Mouse (Mus musculus) heart, adult 11 months (tissue): ENCODE results near the gene Tbx3.

Source experiments
- DNase-seq: peaks from one replicate; pipeline ENCODE4 v3.0.0; 2022

The Tbx3 gene

GRCm38 (mm10) chr5:119662731-119663130 is 7.7 kb upstream of the Tbx3 start:
- DNase-seq: no peak

- no peak for DNase-seq
Measured at GRCm38 (mm10) chr5:119663241-119663640, 7.2 kb upstream of the Tbx3 start.

DNA sequence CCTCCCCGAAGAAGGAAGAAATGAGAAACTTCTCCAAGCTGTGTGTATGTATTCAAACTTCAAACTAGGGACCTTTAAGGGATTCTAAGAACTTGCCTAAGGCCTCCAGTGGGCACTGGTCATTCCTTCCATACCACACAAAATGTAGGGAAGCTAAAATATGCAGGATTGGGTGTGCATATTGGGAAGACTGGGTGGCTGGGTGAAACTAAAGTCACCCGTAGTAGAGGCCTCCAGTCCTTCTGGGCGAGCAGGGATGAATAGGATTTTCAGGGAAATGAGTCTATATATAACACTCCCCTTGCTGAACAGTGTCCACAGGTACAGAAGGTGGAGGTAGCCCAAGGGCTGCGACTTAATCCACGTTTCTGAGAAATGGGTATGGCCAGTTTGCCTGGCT is 6.7 kb upstream of the Tbx3 start:
- DNase-seq: no peak

GRCm38 (mm10) chr5:119665739-119666138 is 4.7 kb upstream of the Tbx3 start:
- DNase-seq: no peak

DNA sequence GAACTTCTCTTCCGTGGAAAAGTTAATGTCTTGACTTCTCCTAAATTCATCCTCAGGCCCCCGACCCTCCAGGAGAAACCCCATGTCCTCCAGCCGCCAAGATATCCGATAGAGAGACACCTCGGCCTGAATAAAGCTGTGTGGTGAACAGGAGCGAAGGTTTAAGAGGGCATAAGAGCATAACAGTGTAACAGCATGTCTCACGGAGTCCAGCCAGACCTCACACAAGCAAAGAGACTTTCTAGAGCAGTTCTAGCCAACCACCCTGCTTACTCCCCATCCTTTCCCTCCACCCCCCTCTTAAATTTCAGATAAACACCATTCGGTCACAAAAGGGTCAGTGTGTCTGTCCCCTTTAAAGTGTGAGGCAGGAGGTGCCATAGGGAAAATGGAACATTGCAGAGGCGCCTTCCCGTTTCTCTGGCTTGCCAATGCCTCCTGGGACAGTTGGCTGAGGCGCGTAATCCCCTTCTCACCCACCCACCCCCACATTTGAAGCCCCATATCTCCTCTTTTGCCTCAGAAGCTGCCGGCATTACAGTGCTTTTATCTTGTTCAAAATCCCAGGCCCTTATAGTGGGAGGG is 3.0 kb upstream of the Tbx3 start:
- no peak for DNase-seq

DNA sequence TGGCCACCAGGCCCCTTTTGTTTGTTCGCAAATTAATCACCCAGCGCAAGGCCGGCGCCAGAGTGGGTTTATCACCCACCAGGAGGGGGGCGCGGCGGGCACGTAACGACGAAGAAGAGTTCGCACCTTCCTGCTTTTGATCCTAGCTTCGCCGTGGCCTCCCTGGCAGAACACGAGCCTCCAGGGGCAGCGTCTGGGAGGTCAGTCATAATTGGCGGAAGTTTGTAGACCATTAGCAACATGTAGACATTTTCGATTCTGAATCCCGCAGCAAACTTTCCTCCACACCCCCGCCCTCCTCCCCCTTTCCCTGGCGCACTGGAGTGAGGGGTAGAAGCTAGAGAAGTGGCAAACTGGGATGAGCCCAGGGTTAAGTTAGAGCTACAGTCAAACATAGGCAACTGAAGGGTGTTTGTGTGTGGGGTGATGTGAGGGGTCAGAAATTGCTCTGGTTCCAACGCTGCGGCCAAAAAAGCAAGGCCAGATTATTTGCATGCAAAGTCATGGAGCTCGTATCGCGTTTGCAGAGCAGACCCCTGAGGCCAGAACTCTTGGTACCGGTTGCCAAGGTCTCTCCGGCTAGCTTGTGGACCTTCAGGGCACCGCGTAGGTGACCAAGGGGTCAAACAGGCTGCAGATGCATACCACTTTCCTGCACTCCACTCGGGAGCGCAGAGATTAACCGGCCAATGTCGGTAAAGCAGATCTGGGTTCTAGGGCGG is 2.1 kb upstream of the Tbx3 start:
- no peak for DNase-seq

DNA sequence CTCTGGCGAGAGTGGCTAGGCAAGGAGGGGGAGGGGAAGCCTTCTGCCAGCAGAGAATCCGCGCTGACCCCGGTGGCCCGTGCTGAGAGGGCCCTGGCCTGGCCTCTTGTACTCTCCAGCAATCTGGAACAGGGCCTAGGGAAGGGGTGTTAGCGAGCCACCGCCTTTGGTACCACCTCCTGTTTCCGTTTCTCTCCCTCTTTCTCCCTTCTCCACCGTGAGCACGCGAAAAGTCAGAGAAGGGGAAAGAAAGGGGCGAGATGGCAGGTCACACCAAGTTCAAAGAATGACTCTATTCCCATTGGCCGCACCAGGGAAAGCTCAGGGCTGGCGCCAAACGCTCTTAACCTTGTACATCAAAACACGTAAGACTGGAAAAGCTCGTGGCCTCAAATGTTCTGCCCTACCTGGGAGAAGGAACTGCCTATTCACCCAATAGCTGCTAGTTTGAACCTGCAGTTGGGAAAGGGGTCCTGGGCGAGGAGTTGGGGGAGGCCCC is 1.5 kb upstream of the Tbx3 start:
- DNase-seq: no peak

- DNase-seq: peak; percentile 94
Measured at GRCm38 (mm10) chr5:119669741-119670565, 516 bp upstream of the Tbx3 start.

DNA sequence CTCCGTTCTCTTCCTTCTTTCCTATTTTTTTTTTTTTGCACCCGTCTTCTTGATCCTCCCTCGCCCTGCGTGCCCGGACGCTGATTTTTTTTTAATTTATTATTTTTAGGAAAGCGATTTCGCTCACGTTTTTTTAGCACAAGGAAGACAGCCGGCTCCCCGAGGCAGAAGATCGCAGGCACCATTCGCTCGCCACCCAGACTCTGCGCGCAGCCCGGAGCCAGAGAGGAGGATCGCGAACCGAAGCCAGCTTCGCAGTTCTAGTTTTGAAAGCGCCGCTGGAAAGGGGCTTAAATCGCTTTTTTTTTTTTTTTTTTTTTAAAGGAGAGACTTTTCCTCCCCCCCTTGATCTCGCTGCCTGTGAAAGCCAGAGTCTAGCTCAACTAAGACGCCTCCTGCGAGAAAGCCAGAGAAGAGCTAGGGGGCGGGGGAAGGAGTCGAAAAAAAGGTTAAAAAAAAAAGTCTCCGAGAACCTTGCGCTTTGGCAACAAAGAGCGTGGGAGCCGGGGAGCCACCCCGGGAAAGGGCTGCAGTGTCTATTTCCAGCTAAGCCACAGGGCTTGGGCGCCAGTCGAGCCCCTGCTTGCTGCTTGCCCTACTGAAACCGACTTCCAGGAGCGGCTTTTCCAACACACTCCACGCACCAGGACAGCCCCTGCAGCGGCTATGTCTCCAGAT is 794 bp downstream of the Tbx3 start:
- peak; percentile 94 for DNase-seq

- DNase-seq: peak; percentile 95
Measured at GRCm38 (mm10) chr5:119671965-119672347, 1.5 kb downstream of the Tbx3 start.

DNA sequence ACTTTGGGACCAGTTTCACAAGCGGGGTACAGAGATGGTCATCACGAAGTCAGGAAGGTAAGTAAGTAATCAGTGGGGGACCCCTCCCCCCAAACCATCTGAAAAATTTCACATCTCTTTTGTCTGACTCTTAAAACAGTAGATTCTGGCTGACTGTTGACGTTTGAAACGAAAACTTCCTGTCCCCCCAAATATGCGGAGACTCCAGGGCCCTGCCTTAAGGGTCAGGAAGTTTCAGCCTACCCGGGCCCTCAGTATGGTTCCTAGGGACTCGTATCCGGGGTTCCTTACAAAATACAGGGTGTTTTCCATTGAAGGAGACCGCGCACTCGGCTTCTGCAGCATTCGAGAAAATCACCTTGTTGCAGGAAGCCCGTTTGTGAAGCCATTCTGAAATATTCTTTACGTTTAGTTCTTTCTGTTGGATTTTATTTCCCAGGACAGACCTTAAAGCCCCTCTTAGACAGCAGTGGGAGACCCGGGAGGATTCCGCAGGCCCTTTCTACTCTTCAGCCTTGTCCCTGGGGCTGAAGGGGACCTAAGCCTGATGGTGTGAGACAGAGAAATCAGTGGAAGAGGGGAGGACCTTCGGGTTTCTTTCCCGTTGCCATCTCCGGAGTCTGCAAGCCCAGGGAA is 2.0 kb downstream of the Tbx3 start:
- no peak for DNase-seq

DNA sequence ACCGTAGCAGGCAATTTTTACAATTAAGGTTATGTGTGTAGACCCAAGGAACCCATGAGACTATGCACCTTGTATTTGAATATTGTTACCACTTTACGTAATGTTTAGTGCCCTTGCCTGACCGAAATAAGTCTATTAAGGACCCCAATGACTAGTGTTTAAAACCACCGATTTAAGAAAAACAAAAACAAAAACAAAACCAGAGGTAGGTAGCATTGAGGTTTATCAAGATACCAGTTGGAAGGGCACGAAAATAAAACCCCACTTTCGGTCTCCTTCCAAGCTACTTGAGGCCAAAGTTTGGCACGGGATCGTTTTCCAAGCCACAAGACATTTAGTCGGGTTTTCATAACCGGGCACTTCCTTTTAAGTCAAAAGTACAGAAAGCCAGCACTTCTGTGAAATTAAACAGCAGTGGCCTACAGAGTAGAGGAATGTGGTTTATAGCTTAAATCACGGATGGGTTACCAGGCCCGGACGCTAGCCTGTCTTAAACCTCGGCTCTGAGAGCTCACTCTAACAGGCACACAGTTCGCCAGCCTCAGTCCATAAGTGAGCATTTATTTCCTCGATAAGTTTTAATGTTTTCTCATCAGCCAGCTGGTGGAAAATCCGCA is 2.6 kb downstream of the Tbx3 start:
- no peak for DNase-seq

GRCm38 (mm10) chr5:119673716-119674605 is 3.5 kb downstream of the Tbx3 start:
- DNase-seq: no peak

DNA sequence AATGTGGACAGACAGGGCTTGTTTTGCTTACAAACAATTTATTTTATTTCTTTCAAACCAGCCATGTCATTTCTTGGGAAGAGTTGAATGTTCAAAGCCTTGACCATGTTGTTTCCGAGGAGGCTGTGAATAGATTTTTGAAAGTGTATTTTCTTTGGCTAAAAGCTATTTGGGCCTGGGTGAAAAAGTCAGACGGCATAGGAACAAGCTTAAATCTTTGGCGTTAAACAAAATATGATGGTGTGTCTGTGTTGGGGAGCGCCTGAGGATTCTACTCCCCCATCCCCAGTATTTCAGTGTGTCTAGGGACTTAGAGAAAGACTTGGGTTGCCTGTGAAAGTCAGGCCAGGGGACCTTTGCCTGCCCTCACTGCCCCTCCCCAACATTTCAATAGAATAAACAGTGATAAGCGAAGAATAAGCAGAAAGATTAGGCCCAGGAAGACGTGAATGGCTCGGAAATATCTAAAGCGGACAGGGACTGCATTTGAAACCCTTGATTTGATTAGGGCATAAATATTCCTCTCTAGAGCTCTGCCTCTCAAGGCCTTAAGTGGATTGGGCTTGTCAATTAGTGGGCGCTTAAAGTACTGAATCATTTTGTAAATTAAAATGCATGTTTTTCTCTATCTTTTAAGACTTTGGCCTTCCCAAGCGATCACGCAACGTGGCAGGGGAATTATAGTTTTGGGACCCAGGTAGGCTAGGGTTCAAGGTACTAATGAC is 4.3 kb downstream of the Tbx3 start:
- no peak for DNase-seq

DNA sequence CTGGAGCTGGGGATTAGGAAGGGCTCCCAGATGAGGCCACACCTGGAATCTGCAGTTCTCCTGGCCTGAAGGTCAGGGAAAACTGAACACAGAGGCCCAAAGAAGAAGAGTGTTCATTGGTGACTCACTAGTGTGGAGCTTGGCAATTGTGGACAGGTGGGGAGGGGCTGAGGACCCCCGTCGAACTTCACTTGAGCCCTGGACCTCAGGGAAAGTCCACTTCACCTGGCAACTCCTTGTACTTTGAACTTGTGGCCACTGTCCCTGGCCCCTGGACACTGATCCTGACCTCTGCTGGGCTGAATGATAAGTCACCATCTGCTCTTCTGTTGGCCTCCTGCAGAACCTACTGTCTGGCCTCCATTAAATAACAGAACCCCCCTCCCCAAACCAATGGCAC is 5.8 kb downstream of the Tbx3 start:
- DNase-seq: no peak

DNA sequence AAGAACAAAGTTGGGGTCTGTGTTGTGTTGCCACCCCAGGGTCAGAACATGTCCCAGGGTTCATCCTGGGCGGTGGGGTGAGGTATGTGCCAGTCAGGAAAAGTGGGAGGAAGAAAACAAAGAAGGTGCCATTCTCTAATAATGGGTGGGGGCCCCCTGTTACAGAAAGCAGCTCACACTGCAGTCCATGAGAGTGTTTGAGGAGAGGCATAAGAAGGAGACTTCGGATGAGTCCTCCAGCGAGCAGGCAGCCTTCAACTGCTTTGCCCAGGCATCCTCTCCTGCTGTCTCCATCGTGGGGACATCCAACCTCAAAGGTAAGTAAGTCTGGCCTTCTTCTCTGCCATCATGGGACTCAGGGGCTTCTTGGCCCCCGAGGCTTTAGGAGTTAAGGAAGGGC is 8.0 kb downstream of the Tbx3 start:
- DNase-seq: peak; percentile 85

- no peak for DNase-seq
Measured at GRCm38 (mm10) chr5:119679084-119679483, 8.6 kb downstream of the Tbx3 start.

- DNase-seq: no peak
Measured at GRCm38 (mm10) chr5:119679614-119680328, 9.3 kb downstream of the Tbx3 start.

DNA sequence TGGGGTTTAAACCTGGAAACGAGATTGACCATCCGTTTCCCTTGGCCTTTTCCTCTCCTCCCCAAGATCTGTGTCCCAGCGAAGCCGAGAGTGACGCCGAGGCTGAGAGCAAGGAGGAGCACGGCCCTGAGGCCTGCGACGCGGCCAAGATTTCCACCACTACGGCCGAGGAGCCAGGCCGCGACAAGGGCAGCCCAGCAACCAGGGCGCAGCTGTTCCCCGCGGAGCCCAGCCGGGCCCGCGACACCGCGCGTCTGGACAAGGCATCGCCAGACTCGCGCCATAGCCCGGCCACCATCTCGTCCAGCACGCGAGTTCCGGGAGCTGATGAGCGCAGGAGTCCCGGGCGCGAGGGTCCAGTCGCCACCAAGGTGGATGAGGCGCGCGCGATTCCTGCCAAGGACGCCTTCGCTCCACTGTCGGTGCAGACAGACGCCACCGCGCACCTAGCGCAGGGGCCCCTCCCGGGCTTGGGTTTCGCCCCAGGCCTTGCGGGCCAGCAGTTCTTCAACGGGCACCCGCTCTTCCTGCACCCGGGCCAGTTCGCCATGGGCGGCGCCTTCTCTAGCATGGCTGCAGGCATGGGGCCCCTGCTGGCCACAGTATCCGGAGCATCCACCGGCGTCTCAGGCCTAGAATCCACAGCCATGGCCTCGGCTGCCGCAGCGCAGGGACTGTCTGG is 10.0 kb downstream of the Tbx3 start:
- peak; percentile 87 for DNase-seq
